Mouse (Mus musculus) megakaryocyte progenitor cell, adult 5-6 weeks (primary cell): ENCODE data around the gene Arfgap2. TPM values are rescaled to one million over a fixed set of nuclear protein-coding genes. Genes with fewer than 3 reads are reported as not detected.
"Not testable (repeated sequence)": the region's sequence is repeated elsewhere in the genome, so short reads cannot be mapped to it uniquely, and the experiment has no call there.

Experiments used
- ATAC-seq: replicated peaks from 2 replicates; pipeline ENCODE4 v1.8.0; 2016; ENCODE audit warnings: mild to moderate bottlenecking, moderate TSS enrichment, inconsistent platforms; ENCODE audit not compliant: poor library complexity
- total RNA-seq, 2 experiments: library from RNA; stranded (forward) in 1 of 2; stranded (reverse) in 1 of 2; fragments of 157-497, 149-512 nt in 1 of 2; fragments of 200-1000 nt in 1 of 2; gene quantifications; 2 replicates each; pipeline versions ENCODE4 v1.2.3 to v1.2.4; 2015 to 2017

Arfgap2 gene
- total RNA-seq (2015) (32.7 and 33.6 TPM in 2 replicates), total RNA-seq (2017) (38.2 and 41.4 TPM in 2 replicates)

GRCm38 (mm10) chr2:91264711-91265681 lies at the start of gene Arfgap2:
TSS of gene Arfgap2 (plus strand) at chr2:91264974.
- ATAC-seq = peak; percentile 98

GRCm38 (mm10) chr2:91217032-91217431 lies 47.7 kb upstream of the Arfgap2 start:
- ATAC-seq = no peak

DNA sequence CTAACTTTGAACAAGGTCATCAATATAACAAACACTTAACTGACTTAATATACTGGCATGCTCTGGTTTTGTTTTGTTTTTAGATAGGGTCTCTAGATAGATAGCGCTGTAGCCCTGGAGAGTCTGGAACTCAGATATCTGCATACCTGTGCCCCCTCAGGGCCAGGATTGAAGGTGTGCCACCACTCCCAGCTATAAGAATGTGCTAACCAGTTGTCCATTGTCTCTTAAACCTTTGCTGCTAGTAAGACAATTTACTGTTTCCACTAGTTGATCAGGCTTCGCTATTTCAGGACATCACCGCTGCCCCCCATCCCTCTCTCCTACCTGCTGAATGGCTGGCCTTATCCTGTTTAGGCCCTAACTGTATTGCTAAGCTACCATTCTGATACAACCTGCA lies 44.3 kb upstream of the Arfgap2 start:
- no peak for ATAC-seq

- no peak for ATAC-seq
Observed at GRCm38 (mm10) chr2:91223614-91224013, 41.2 kb upstream of the Arfgap2 start.

GRCm38 (mm10) chr2:91229735-91230134 lies 35.0 kb upstream of the Arfgap2 start:
- ATAC-seq = no peak

- ATAC-seq = peak; percentile 97
Observed at GRCm38 (mm10) chr2:91236601-91237510, 27.9 kb upstream of the Arfgap2 start, which contains the start of gene Ddb2. TSS of gene Ddb2 (minus strand) at chr2:91236982.

DNA sequence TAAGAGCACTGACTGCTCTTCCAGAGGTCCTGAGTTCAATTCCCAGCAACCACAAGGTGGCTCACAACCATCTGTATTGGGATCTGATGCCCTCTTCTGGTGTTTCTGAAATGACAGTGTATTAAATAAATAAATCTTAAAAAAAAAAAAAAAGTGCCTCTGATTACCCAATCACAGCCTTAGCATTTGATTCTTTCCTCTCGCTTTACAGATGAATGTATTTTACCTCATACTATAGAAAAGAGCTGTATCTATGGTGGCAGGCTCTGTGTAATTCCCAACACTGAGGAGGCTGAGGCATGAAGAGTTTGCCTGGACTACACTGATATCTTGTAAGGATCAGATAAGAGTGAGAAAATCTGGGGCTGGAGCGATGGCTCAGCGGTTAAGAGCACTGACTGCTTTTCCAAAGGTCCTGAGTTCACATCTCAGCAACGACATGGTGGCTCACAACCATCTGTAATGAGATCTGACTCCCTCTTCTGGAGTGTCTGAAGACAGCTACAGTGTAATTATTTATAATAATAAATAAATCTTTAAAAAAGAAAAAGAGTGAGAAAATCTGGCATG lies 27.2 kb upstream of the Arfgap2 start:
- not testable (repeated sequence) for ATAC-seq

GRCm38 (mm10) chr2:91242547-91242946 lies 22.2 kb upstream of the Arfgap2 start:
- 0 out of 2 replicates have a peak, but pooled peaks have one; percentile 31 for ATAC-seq

- peak; percentile 11; the same call in 1 of the 2 replicates for ATAC-seq
Observed at GRCm38 (mm10) chr2:91243416-91243815, 21.4 kb upstream of the Arfgap2 start.

- ATAC-seq = peak; percentile 90
Observed at GRCm38 (mm10) chr2:91244557-91245228, 20.1 kb upstream of the Arfgap2 start.

- no peak for ATAC-seq
Observed at GRCm38 (mm10) chr2:91248366-91248765, 16.4 kb upstream of the Arfgap2 start.

- ATAC-seq = no peak
Observed at GRCm38 (mm10) chr2:91252001-91252400, 12.8 kb upstream of the Arfgap2 start.

DNA sequence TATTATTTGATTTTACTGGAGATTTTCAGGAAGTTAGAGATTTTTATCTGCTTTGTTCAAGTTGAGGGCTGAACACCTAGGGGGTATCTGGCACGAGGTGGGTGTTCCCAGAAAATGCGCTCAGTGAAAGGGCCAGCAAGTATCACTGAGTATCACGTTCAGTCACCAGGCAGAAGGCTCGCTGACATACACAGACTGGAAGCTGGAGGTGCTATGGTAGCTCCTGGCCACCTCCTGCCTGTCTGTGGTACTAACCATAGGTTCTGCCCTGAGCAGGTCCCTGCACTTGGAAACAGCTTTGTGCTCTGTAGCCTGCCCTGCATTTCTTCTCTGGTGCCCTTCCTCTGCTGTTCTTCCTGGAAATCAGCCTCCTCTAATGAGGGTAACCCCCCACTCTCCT lies 12.3 kb upstream of the Arfgap2 start:
- ATAC-seq = no peak

GRCm38 (mm10) chr2:91254725-91255380 lies 9.9 kb upstream of the Arfgap2 start:
- no peak for ATAC-seq

DNA sequence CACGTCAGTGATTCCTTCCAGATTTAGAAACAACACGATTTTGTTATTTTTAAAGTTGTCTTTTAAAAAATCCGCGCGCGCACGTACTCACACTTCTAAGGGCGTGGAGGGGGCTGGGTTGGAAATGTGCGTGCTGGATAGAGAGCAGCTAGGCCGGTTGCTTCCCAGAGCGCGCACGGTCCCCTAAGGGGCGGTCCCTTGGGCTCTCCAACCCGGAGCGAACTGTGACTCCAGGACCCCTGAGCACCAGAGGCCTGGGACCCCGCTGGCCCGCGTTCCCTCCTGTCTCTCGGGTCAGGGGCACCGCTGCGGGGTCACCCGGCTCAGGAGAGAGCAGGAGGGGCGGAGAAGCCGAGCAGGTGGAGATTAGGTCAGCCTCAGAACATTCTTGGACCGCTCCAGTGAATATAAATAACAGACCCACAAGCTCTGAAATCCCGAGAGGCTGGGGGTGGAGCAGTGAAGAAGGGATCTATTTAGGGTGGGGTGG lies 9.1 kb upstream of the Arfgap2 start, which contains the start of gene Pacsin3:
TSS of gene Pacsin3 (plus strand) at position 294 of the 490 bp plus-strand sequence.
- peak; percentile 18; the same call in 1 of the 2 replicates for ATAC-seq

DNA sequence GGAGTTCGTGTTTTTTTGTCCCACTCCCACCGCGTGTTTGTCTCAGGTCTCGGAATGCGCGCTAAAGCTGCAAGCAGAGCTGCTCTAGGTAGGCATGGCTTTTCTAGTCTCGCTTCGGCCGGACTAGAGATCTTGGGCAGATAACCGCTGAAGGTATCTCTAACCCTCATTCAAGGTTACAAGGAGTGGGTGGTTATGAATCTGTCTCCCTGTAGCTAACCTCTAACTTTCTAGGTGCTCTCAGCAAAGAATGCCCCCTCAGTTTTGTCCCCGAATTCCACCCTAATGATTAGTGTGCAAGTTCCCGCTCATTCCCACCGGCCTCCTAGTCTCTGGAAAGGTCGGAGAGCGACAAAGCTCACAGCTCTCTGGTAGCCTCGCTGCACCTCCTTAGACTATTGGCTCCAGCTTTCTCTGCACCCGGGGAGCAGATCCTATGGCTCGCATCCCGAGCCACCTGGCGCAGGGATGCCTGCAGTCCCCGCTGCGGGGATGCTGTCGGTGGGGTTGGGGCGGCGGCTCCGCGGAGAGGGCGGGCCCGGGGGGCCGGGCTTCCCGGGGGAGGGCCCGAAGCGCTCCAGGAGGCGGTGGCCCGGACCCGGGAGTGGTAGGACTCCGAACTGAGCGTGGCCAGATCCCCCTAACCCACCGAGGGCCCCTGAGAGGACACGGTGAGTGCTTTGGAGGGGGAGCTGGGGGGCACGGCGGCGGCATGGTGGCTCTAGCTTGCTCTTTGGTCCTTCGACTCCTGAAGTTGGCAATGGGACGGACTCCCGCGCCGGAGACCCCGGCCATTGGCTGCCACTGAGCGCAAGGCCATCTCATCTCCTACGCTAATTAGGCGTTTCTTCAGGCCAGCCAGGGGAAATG lies 8.3 kb upstream of the Arfgap2 start:
- ATAC-seq = peak; percentile 38

- ATAC-seq = peak; percentile 21; the same call in 1 of the 2 replicates
Observed at GRCm38 (mm10) chr2:91257126-91257980, 7.4 kb upstream of the Arfgap2 start.
